Mouse (Mus musculus) lung, adult 2 months (tissue): ENCODE results near the gene Cacna1c.

Source experiments
- CTCF ChIP-seq: fragments of 200-500 bp; IDR thresholded peaks from 2 replicates; pipeline ENCODE4 v1.5.1; 2011; ENCODE audit warnings: mild to moderate bottlenecking, low read length, control low read depth; ENCODE audit not compliant: insufficient read depth
- POLR2A ChIP-seq: fragments of 200-500 bp; IDR thresholded peaks from 2 replicates; pipeline ENCODE4 v1.6.1; 2011; ENCODE audit warnings: low read depth, mild to moderate bottlenecking, control low read depth, low read length, borderline replicate concordance; ENCODE audit errors: extremely low read depth

- TF ChIP-seq POLR2A (no peak), CTCF (no peak)
Observed at GRCm38 (mm10) chr6:119132863-119133262, 63.4 kb downstream of the Cacna1c start.
